Mouse (Mus musculus) limb, embryonic 12.5 days (tissue): ENCODE measurements around the gene Pmel. TPM values are rescaled to one million over a fixed set of nuclear protein-coding genes. Genes with fewer than 3 reads are reported as not detected.
A peak's percentile ranks its signal among the peaks of the same experiment; 100 is the strongest.

ENCODE experiments used
- ATAC-seq: fragments of 200-750 bp; cut with Nextera tagmentation; 2 replicates; pipeline ENCODE4 v1.8.0; 2017; ENCODE audit warnings: low read depth, moderate TSS enrichment; ENCODE audit not compliant: insufficient number of reproducible peaks, insufficient read depth, low FRiP score, low TSS enrichment
- H3K27ac ChIP-seq: fragments of 300-500 bp; sonication (generic); 2 replicates; pipeline ENCODE4 v1.5.1; 2016; ENCODE audit warnings: mild to moderate bottlenecking, moderate library complexity
- H3K27me3 ChIP-seq: fragments of 300-500 bp; sonication (generic); 2 replicates; pipeline ENCODE4 v1.6.1; 2016; ENCODE audit warnings: mild to moderate bottlenecking, moderate library complexity
- H3K36me3 ChIP-seq: fragments of 300-500 bp; sonication (generic); 2 replicates; pipeline ENCODE4 v1.6.1; 2016; ENCODE audit warnings: mild to moderate bottlenecking, moderate library complexity
- H3K4me1 ChIP-seq: fragments of 300-500 bp; sonication (generic); replicated peaks from 2 replicates; pipeline ENCODE4 v1.6.1; 2016
- H3K4me2 ChIP-seq: fragments of 300-500 bp; sonication (generic); 2 replicates; pipeline ENCODE4 v1.6.1; 2016; ENCODE audit warnings: mild to moderate bottlenecking, moderate library complexity
- H3K4me3 ChIP-seq: fragments of 300-500 bp; sonication (generic); replicated peaks from 2 replicates; pipeline ENCODE4 v1.5.1; 2016; ENCODE audit warnings: mild to moderate bottlenecking
- H3K9ac ChIP-seq: fragments of 300-500 bp; sonication (generic); replicated peaks from 2 replicates; pipeline ENCODE4 v1.6.1; 2016; ENCODE audit warnings: mild to moderate bottlenecking, moderate library complexity
- H3K9me3 ChIP-seq: fragments of 300-500 bp; sonication (generic); 2 replicates; pipeline ENCODE4 v1.6.1; 2016; ENCODE audit warnings: mild to moderate bottlenecking, moderate library complexity
- WGBS: fragments of 180-500 bp; shearing (Covaris S2); methylation state at CpG from one replicate; pipeline ENCODE4 v1.1.7; 2016; 5-methylcytosine and 5-hydroxymethylcytosine counted together
- polyA plus RNA-seq: library from polyadenylated mRNA; unstranded; fragments of >200 nt; fragmentation: Nextera tagmentation; extraction: Ambion mirVana; gene quantifications from 2 replicates; pipeline ENCODE4 v1.2.1, GENCODE M21; 2016

The Pmel gene
- polyA plus RNA-seq, 1 experiment from 2014 or later, result 0.71 TPM

GRCm38 (mm10) chr10:128671148-128671547 is 32.8 kb upstream of the Pmel start:
- no peaks in the 10 kb centered on the region for H3K9me3 ChIP-seq
- 91% methylated on average over 9 of the region's 9 CpGs for WGBS
- H3K36me3 ChIP-seq, result peaks cover 13% of the 10 kb centered on the region; the same call in 1 of the 2 replicates
- H3K27ac ChIP-seq, result no peak overlapping the region
- no peak overlapping the region for H3K4me3 ChIP-seq
- no peak for ATAC-seq
- peaks cover 25% of the 10 kb centered on the region for H3K4me1 ChIP-seq
- H3K9ac ChIP-seq, result no peak overlapping the region
- peaks cover 3% of the 10 kb centered on the region; the same call in 1 of the 2 replicates for H3K27me3 ChIP-seq
- no peak overlapping the region for H3K4me2 ChIP-seq

GRCm38 (mm10) chr10:128673763-128674468 is 30.1 kb upstream of the Pmel start, which contains the start of gene Suox:
Gene Suox, minus strand, starts transcription at chr10:128674073.
- Histone ChIP-seq H3K27me3 (0 out of 2 replicates have a peak, but pooled peaks cover 3% of the 10 kb centered on the region), H3K9ac (peak within 1 kb of the TSS; percentile 62), H3K4me2 (peak within 1 kb of the TSS; percentile 95), H3K4me1 (peaks cover 17% of the 10 kb centered on the region; the same call in 1 of the 2 replicates), H3K4me3 (peak within 1 kb of the TSS; percentile 76), H3K9me3 (no peaks in the 10 kb centered on the region), H3K27ac (no peak within 1 kb of the TSS), H3K36me3 (peaks cover 20% of the 10 kb centered on the region; the same call in 1 of the 2 replicates)
- peak; percentile 91 for ATAC-seq
- under 1% methylated on average over 60 of the region's 60 CpGs for WGBS

GRCm38 (mm10) chr10:128674469-128675008 is 29.5 kb upstream of the Pmel start:
- H3K27ac ChIP-seq, result no peak overlapping the region
- H3K36me3 ChIP-seq, result peaks cover 27% of the 10 kb centered on the region; the same call in 1 of the 2 replicates
- H3K9ac ChIP-seq, result peak overlapping the region; percentile 62; the same call in 1 of the 2 replicates
- WGBS, result 2% methylated on average over 9 of the region's 9 CpGs
- 0 out of 2 replicates have a peak, but pooled peaks cover 3% of the 10 kb centered on the region for H3K27me3 ChIP-seq
- H3K4me1 ChIP-seq, result peaks cover 14% of the 10 kb centered on the region; the same call in 1 of the 2 replicates
- peak overlapping the region; percentile 76 for H3K4me3 ChIP-seq
- H3K4me2 ChIP-seq, result peak overlapping the region; percentile 95
- no peak for ATAC-seq
- no peaks in the 10 kb centered on the region for H3K9me3 ChIP-seq

GRCm38 (mm10) chr10:128695411-128695991 is 8.5 kb upstream of the Pmel start:
- Histone ChIP-seq H3K9me3 (no peaks in the 10 kb centered on the region), H3K4me1 (peaks cover 8% of the 10 kb centered on the region), H3K4me2 (peak overlapping the region; percentile 64), H3K9ac (peak overlapping the region; percentile 89), H3K27ac (peak overlapping the region; percentile 98), H3K27me3 (no peaks in the 10 kb centered on the region), H3K4me3 (peak overlapping the region; percentile 85), H3K36me3 (peaks cover 31% of the 10 kb centered on the region)
- 1% methylated on average over 22 of the region's 22 CpGs for WGBS
- ATAC-seq, result no peak; the same call in 1 of the 2 replicates

GRCm38 (mm10) chr10:128695992-128696807 is 7.8 kb upstream of the Pmel start, which contains the start of gene Rab5b:
Gene Rab5b, minus strand, starts transcription at chr10:128696264.
- peak within 1 kb of the TSS; percentile 85 for H3K4me3 ChIP-seq
- H3K9ac ChIP-seq, result peak within 1 kb of the TSS; percentile 89
- peak within 1 kb of the TSS; percentile 98 for H3K27ac ChIP-seq
- H3K4me1 ChIP-seq, result peaks cover 8% of the 10 kb centered on the region
- peaks cover 38% of the 10 kb centered on the region for H3K36me3 ChIP-seq
- ATAC-seq, result peak; percentile 99
- WGBS, result under 1% methylated on average over 40 of the region's 40 CpGs
- H3K9me3 ChIP-seq, result no peaks in the 10 kb centered on the region
- H3K27me3 ChIP-seq, result no peaks in the 10 kb centered on the region
- H3K4me2 ChIP-seq, result peak within 1 kb of the TSS; percentile 64

- no peaks in the 10 kb centered on the region for H3K9me3 ChIP-seq
- 92% methylated on average over 6 of the region's 6 CpGs for WGBS
- H3K9ac ChIP-seq, result no peak overlapping the region
- no peaks in the 10 kb centered on the region for H3K27me3 ChIP-seq
- H3K4me1 ChIP-seq, result peaks cover 8% of the 10 kb centered on the region
- ATAC-seq, result no peak
- H3K4me3 ChIP-seq, result no peak overlapping the region
- H3K27ac ChIP-seq, result peak overlapping the region; percentile 64; the same call in 1 of the 2 replicates
- H3K36me3 ChIP-seq, result peaks cover 48% of the 10 kb centered on the region
- peak overlapping the region; percentile 56; the same call in 1 of the 2 replicates for H3K4me2 ChIP-seq
These were observed 6.8 kb upstream of the Pmel start for GRCm38 (mm10) chr10:128697072-128697725.

GRCm38 (mm10) chr10:128699006-128699405 is 5.0 kb upstream of the Pmel start:
- Histone ChIP-seq H3K4me1 (peaks cover 22% of the 10 kb centered on the region), H3K36me3 (peaks cover 57% of the 10 kb centered on the region), H3K9ac (no peak overlapping the region), H3K9me3 (no peaks in the 10 kb centered on the region), H3K4me3 (no peak overlapping the region), H3K27ac (no peak overlapping the region), H3K27me3 (no peaks in the 10 kb centered on the region), H3K4me2 (no peak overlapping the region)
- ATAC-seq, result no peak
- WGBS, result 84% methylated on average over 5 of the region's 5 CpGs

GRCm38 (mm10) chr10:128699611-128700010 is 4.4 kb upstream of the Pmel start:
- H3K9me3 ChIP-seq, result no peaks in the 10 kb centered on the region
- H3K4me3 ChIP-seq, result no peak overlapping the region
- no peak overlapping the region for H3K9ac ChIP-seq
- H3K4me2 ChIP-seq, result no peak overlapping the region
- ATAC-seq, result no peak
- H3K36me3 ChIP-seq, result peaks cover 57% of the 10 kb centered on the region
- 88% methylated on average over 11 of the region's 11 CpGs for WGBS
- no peak overlapping the region for H3K27ac ChIP-seq
- no peaks in the 10 kb centered on the region for H3K27me3 ChIP-seq
- H3K4me1 ChIP-seq, result peaks cover 20% of the 10 kb centered on the region

GRCm38 (mm10) chr10:128700712-128701111 is 3.3 kb upstream of the Pmel start:
- Histone ChIP-seq H3K36me3 (peaks cover 57% of the 10 kb centered on the region), H3K4me3 (no peak overlapping the region), H3K9ac (no peak overlapping the region), H3K27ac (no peak overlapping the region), H3K9me3 (no peaks in the 10 kb centered on the region), H3K27me3 (no peaks in the 10 kb centered on the region), H3K4me1 (peaks cover 22% of the 10 kb centered on the region), H3K4me2 (no peak overlapping the region)
- ATAC-seq, result no peak
- WGBS, result 87% methylated on average over 5 of the region's 5 CpGs

- peaks cover 57% of the 10 kb centered on the region for H3K36me3 ChIP-seq
These were observed 1.5 kb upstream of the Pmel start for GRCm38 (mm10) chr10:128702328-128703007.

More at GRCm38 (mm10) chr10:128702328-128703007, 1.5 kb upstream of the Pmel start:
- 88% methylated on average over 6 of the region's 6 CpGs for WGBS
- ATAC-seq, result no peak
- H3K27me3 ChIP-seq, result no peaks in the 10 kb centered on the region
- no peak overlapping the region for H3K4me2 ChIP-seq
- H3K27ac ChIP-seq, result no peak overlapping the region
- no peak overlapping the region for H3K9ac ChIP-seq
- H3K4me1 ChIP-seq, result peaks cover 22% of the 10 kb centered on the region
- no peaks in the 10 kb centered on the region for H3K9me3 ChIP-seq
- H3K4me3 ChIP-seq, result no peak overlapping the region
